Mouse (Mus musculus) layer of hippocampus, postnatal 10 days (tissue): Measurements from ENCODE around the gene Fer1l5. TPM values are rescaled to one million over a fixed set of nuclear protein-coding genes. Genes with fewer than 3 reads are reported as not detected.

Source experiments
- DNase-seq, 2 experiments: peaks; one replicate each; pipeline ENCODE4 v3.0.0; 2021; ENCODE audit warnings: low spot score in 2 of 2
- long read RNA-seq: library from polyadenylated mRNA; stranded (forward); transcript quantifications from one replicate; pipeline ENCODE4 v2.0.0, GENCODE M21; 2023
- total RNA-seq, 2 experiments: library from RNA; stranded (reverse); gene quantifications; 2 replicates each; pipeline ENCODE4 v1.2.3; 2021

Gene Fer1l5
- total RNA-seq = not detected
- long read RNA-seq = 0 reads

- DNase-seq = no peak
Observed at GRCm38 (mm10) chr1:36371934-36372845, at the start of gene Fer1l5. Fer1l5 (plus strand) TSS chr1:36372291.

GRCm38 (mm10) chr1:36323076-36323475 is 49.0 kb upstream of the Fer1l5 start:
- DNase-seq = no peak

GRCm38 (mm10) chr1:36323746-36324448 is 48.2 kb upstream of the Fer1l5 start:
- DNase-seq = peak; percentile 42 to 61

GRCm38 (mm10) chr1:36325900-36326321 is 46.2 kb upstream of the Fer1l5 start:
- DNase-seq = no peak

DNA sequence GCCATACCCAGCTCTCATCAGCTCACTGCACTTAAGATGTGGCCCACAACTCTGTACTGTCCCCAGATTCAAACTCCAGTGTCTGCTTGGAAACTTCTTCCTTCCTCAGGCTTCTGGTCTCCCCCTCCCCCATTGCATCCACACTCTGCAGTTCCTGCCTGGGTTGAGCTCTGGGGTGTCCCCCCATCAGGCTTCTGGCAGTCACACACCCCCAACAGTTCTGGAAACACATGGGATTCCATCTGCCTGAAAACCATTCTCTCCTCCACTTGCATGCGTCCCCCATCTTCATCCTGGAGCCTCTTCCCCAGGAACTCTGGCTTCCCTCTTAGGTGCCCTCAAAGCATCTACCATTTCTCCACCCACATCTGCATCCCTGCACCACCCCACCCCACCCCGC is 45.3 kb upstream of the Fer1l5 start:
- no peak for DNase-seq

GRCm38 (mm10) chr1:36331743-36332142 is 40.3 kb upstream of the Fer1l5 start:
- DNase-seq = no peak

- DNase-seq = no peak
Observed at GRCm38 (mm10) chr1:36332955-36333887, 38.9 kb upstream of the Fer1l5 start.

GRCm38 (mm10) chr1:36342547-36342946 is 29.5 kb upstream of the Fer1l5 start:
- DNase-seq = no peak

DNA sequence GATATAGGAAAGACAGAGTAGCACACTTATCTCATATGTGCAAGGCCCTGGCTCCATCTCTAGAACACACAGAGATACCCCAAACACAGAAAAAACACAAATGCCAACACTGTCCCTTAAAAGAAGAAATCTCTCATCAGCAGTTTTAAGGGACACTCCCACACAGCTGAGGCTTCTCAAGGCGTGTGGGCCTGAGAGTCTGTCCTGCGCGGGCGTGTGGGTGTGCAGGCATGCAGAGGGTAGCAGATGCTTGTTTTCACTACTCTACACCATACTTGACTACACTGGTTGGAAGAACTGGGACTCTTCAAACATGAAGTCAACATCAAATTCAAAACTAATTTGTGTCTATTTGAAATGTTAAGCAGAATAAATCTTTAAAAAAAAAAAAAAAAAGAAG is 19.7 kb upstream of the Fer1l5 start:
- DNase-seq = no peak

DNA sequence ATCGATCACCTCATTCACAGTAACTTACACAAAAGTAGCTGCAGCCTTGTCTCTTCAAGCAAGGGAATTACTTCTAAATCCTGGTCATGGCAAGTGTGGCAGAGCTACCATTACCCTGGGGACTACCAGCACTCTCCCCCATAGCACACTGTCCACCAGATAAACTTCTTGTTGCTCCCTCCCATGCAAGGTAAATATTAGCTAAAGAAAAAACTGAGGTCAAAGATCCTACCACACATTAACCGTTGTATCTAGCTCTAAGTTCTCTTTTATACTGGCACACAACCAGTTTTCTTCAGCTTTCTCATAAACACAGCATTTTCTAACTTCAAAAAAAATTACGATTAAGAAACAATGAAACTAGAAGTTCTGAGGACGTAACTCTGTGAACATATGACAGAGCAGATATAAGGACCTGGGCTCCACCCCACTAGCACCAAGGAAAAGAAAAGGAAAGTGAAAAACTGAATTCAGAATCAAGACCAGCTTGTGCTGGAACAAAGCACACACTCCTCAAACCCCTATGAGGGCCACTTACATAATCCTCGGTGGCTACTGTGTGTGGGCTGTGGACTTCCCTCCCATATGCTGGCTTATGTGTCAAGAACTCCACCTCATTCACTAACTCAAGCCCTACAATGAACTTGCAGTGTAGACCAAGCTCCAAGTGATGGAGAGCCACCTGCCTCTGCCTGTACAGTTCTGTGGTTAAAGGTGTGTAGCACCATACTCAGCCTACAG is 15.0 kb upstream of the Fer1l5 start:
- DNase-seq = no peak

- DNase-seq = no peak
Observed at GRCm38 (mm10) chr1:36367698-36368097, 4.4 kb upstream of the Fer1l5 start.

GRCm38 (mm10) chr1:36368112-36368968 is 3.8 kb upstream of the Fer1l5 start:
- DNase-seq = peak in 1 of 2 experiments; percentile 35

GRCm38 (mm10) chr1:36368969-36369645 is 3.0 kb upstream of the Fer1l5 start, which contains the start of gene Kansl3:
Kansl3 (minus strand) TSS chr1:36369181.
- peak; percentile 93 for DNase-seq

DNA sequence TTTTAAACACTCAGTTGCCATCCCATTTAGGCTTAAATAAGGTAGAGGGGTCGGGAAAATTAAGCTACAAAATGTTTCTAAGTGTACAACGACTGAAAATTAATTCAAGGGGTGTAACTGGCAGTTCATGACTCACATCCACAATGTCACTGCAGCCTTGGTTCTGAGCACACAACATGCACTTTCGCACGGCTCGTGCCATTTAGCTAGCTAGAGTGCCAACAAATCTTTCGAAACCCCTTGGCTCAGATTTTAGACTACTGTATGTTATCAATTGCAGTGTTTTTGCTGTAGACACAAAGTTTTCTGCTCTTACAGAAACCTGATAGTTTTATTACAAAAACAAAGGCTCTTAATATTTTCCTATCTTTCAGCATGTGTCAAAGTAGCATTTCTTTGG is 1.2 kb upstream of the Fer1l5 start:
- DNase-seq = no peak

GRCm38 (mm10) chr1:36378880-36379279 is 6.8 kb downstream of the Fer1l5 start:
- no peak for DNase-seq

- peak in 1 of 2 experiments; percentile 27 for DNase-seq
Observed at GRCm38 (mm10) chr1:36379582-36379981, 7.5 kb downstream of the Fer1l5 start.

- DNase-seq = no peak
Observed at GRCm38 (mm10) chr1:36397041-36397440, 24.9 kb downstream of the Fer1l5 start.

DNA sequence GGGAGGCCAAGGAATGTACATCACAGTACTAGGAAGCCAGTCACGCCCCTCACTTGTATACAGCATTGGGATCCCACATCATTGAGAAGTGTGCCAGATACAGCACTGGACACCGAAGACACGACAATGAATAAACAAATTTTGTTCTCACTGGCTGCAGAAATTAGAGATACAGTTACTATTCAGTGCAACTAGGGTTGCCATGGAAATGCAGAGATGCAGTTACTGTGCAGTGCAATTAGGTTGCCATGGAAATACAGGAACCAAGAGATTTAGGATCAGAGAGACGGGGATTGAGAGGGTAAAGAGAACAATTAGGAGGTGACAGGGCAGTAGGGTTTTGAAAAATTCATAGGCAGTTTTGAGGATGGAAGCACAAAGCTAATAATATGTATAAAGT is 29.4 kb downstream of the Fer1l5 start:
- no peak for DNase-seq

GRCm38 (mm10) chr1:36404531-36404930 is 32.4 kb downstream of the Fer1l5 start:
- no peak for DNase-seq
